Mouse (Mus musculus) C2C12 (cell line): Measurements from ENCODE around the gene 1700003F12Rik. TPM values are rescaled to one million over a fixed set of nuclear protein-coding genes. Genes with fewer than 3 reads are reported as not detected.

Experiments used
- H3K27me3 ChIP-seq: one replicate; pipeline ENCODE4 v1.6.1; 2011; ENCODE audit not compliant: control insufficient read depth, insufficient read depth, insufficient read length
- H3K36me3 ChIP-seq: one replicate; pipeline ENCODE4 v1.6.1; 2011; ENCODE audit not compliant: control insufficient read depth, insufficient read depth
- H3K4me3 ChIP-seq: one replicate; pipeline ENCODE4 v1.5.1; 2011; ENCODE audit warnings: mild to moderate bottlenecking, control low read depth; ENCODE audit not compliant: poor library complexity, insufficient read depth, severe bottlenecking
- H3K79me2 ChIP-seq: one replicate; pipeline ENCODE4 v1.6.1; 2011; ENCODE audit not compliant: control insufficient read depth, insufficient read depth
- H3K79me3 ChIP-seq: one replicate; pipeline ENCODE4 v1.6.1; 2011; ENCODE audit warnings: low read depth, control low read depth
- H3ac ChIP-seq: one replicate; pipeline ENCODE3; 2011; ENCODE audit warnings: low read depth; ENCODE audit not compliant: control insufficient read depth, insufficient read length
- CEBPB ChIP-seq: IDR thresholded peaks from one replicate; pipeline ENCODE4 v1.6.1; 2011; ENCODE audit warnings: low read depth, mild to moderate bottlenecking, control low read depth, moderate library complexity
- CTCF ChIP-seq: IDR thresholded peaks from one replicate; pipeline ENCODE4 v1.5.1; 2011; ENCODE audit not compliant: control insufficient read depth, insufficient read depth, insufficient read length
- FOSL1 ChIP-seq: IDR thresholded peaks from one replicate; pipeline ENCODE4 v1.8.0; 2011; ENCODE audit warnings: mild to moderate bottlenecking, low read length; ENCODE audit not compliant: poor library complexity, insufficient read depth, severe bottlenecking
- MAX ChIP-seq: IDR thresholded peaks from one replicate; pipeline ENCODE4 v1.6.1; 2011; ENCODE audit warnings: mild to moderate bottlenecking, control low read depth
- MYOD1 ChIP-seq: IDR thresholded peaks from one replicate; pipeline ENCODE4 v1.6.1; 2011; ENCODE audit warnings: low read depth; ENCODE audit not compliant: control insufficient read depth, insufficient read length
- MYOG ChIP-seq: IDR thresholded peaks from one replicate; pipeline ENCODE4 v1.6.1; 2011; ENCODE audit not compliant: control insufficient read depth, insufficient read length; ENCODE audit errors: extremely low read depth
- USF1 ChIP-seq: IDR thresholded peaks from one replicate; pipeline ENCODE4 v1.6.1; 2011; ENCODE audit warnings: low read depth, mild to moderate bottlenecking, control low read depth, moderate library complexity
- polyA plus RNA-seq: library from polyadenylated mRNA; unstranded; fragments of >200 nt; fragmentation: generic; extraction: Trizol; gene quantifications from one replicate; pipeline ENCODE4 v1.2.1, GENCODE M21; 2012; ENCODE audit warnings: missing spikeins

Gene 1700003F12Rik
- polyA plus RNA-seq, 1 experiment: 6.8 TPM

DNA sequence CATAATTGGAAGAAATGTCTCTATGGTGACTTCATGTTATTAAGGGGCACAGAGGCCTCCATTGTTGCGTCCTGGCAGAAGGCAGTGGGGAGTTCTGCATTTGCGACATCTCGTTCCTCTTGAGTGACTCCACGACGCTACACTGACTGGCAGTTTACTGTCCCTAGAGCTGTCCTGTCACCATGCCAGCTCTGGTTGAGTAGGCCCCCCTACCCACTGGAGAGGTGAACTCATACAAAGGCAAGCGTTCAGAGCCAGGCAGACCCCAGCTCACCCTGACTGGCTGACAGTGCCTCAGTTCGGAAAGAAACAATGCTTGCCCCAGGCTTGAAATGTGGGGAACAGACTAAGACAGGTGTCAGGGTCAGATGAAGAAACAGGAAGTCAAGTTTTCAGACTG is 27.4 kb downstream of the 1700003F12Rik start:
- Histone ChIP-seq H3K79me2 (peaks cover under 1% of the 10 kb centered on the region), H3K27me3 (no peaks in the 10 kb centered on the region), H3K79me3 (no peaks in the 10 kb centered on the region), H3K36me3 (no peaks in the 10 kb centered on the region), H3K4me3 (no peak overlapping the region), H3ac (no peak overlapping the region)
- no peak for TF ChIP-seq CTCF

DNA sequence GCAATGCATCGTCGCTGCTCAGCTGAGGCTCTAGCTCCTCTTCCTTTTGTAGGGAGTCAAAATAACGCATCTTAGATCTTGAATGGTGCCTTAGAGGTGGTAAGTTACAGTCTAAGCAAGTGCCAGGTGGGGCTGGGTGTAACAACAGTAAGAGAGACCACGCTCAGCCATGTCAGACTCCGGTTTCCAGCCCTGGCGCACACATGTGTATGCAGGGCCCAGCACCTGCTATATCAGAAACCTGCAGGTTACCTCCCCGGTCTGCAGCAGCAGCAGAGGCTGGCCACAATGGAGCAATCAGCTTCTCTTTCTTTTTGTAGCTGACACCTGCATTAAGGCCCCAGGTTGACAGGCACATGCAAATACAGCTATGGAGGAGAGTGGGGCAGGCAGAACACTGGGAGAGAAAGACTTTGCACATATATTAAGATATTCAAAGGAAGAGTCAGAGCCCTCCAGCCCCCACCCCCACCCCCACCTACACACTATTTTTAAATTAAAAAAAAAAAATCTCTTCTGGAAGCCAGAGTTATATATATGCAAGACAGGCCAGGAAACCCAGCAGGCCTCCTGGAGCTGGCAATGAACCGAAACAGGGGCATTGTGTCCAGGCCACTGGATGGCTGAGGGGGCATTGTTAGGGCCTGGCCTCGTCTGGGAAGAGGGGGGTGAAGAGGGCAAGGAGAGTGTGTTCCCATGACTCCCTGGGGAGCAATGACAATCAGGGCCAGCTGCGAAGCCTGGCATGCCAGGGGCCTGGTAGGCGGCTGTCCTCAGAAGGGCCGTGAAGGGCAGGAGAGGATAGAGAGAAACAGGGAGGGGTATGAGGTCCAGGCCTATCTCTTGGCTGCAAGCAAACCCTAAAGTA is 30.2 kb downstream of the 1700003F12Rik start:
- Histone ChIP-seq H3K4me3 (no peak overlapping the region), H3K36me3 (no peaks in the 10 kb centered on the region), H3K79me2 (no peaks in the 10 kb centered on the region)

DNA sequence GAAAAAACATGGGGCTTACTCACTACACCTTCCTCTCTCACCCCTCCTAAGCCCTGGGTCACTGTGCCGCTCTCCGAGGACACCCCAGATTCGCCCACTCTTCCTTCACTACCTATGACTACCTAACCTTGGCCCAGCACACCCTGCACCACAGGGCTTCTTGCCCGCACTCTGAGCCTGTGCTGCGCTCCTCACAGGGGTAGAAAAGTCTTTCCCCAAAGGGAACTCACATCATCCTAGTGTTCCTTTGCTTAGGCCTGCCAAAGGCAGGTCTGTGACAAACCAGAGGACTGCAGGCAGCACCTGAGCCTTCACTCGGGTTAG is 30.8 kb downstream of the 1700003F12Rik start:
- H3K79me3 ChIP-seq: no peaks in the 10 kb centered on the region
- H3K4me3 ChIP-seq: no peak overlapping the region
- no peaks in the 10 kb centered on the region for H3K36me3 ChIP-seq
- no peak overlapping the region for H3ac ChIP-seq
- no peak for TF ChIP-seq MAX
- TF ChIP-seq USF1: no peak
- TF ChIP-seq FOSL1: no peak
- no peak for TF ChIP-seq CEBPB
- no peak for TF ChIP-seq CTCF
- TF ChIP-seq MYOG: no peak
- TF ChIP-seq MYOD1: no peak
- H3K27me3 ChIP-seq: no peaks in the 10 kb centered on the region
- no peaks in the 10 kb centered on the region for H3K79me2 ChIP-seq

More for the DNA sequence above, 30.2 kb downstream of the 1700003F12Rik start:
- TF ChIP-seq CEBPB (no peak), MYOD1 (no peak), MYOG (no peak), CTCF (no peak), FOSL1 (no peak), USF1 (no peak), MAX (no peak)
- Histone ChIP-seq H3K27me3 (no peaks in the 10 kb centered on the region), H3ac (no peak overlapping the region), H3K79me3 (no peaks in the 10 kb centered on the region)

DNA sequence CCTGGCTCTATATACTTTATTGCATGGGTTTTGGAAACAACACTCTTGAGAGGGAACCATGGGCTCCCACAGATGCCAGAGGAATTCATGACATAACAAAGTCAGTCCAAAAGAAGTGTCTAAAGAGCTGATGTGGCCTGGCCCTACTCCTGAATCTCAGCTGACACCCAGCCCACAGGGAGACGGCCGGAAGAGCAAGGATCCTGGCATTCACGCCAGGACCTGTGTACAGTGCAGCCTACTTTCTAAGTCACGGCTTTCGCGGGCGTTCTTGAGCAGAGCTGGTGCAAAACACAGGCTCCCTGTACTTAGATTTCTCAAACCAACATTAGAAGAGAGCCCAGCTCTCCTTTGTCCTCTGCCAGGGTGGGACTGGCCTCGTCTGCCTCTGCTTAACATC is 33.7 kb downstream of the 1700003F12Rik start:
- Histone ChIP-seq H3K27me3 (no peaks in the 10 kb centered on the region), H3K79me3 (no peaks in the 10 kb centered on the region), H3ac (no peak overlapping the region), H3K36me3 (no peaks in the 10 kb centered on the region), H3K79me2 (no peaks in the 10 kb centered on the region), H3K4me3 (no peak overlapping the region)
- no peak for TF ChIP-seq MYOG
- no peak for TF ChIP-seq CEBPB
- TF ChIP-seq MYOD1: no peak
- no peak for TF ChIP-seq FOSL1
- TF ChIP-seq MAX: no peak
- no peak for TF ChIP-seq USF1
- TF ChIP-seq CTCF: no peak

DNA sequence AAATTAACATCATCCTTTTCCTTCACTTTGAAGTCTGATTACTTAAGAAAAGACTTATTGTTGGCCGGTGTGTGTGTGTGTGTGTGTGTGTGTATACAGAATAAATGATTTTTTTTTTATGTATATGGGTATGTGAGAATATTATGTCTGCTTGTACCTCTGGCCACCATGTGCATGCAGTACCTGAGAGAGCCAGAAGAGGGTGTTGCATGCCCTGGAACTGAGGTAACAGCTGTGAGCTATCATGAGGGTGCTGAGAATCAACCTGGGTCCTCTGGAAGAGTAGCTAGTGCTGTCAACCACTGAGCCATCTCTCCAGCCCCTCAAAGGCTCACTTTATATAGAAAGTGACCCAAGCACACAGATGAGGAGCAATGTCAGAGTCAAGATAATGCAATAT is 34.5 kb downstream of the 1700003F12Rik start:
- H3ac ChIP-seq: no peak overlapping the region
- TF ChIP-seq CTCF (no peak), USF1 (no peak), FOSL1 (no peak), MAX (no peak), MYOG (no peak), MYOD1 (no peak), CEBPB (no peak)
- H3K4me3 ChIP-seq: no peak overlapping the region
- H3K79me3 ChIP-seq: no peaks in the 10 kb centered on the region
- no peaks in the 10 kb centered on the region for H3K27me3 ChIP-seq
- H3K79me2 ChIP-seq: no peaks in the 10 kb centered on the region
- no peaks in the 10 kb centered on the region for H3K36me3 ChIP-seq
